Mouse (Mus musculus): ENCODE data around the gene Unc5b. TPM values are rescaled to one million over a fixed set of nuclear protein-coding genes. Genes with fewer than 3 reads are reported as not detected.
A peak's percentile ranks its signal among the peaks of the same experiment; 100 is the strongest.

The Unc5b gene
- polyA plus RNA-seq, 1 experiment from 2014 or later: 10.2 TPM

GRCm38 (mm10) chr10:60819179-60819578 lies 12.2 kb downstream of the Unc5b start:
- Histone ChIP-seq H3K4me1 (ENCODE audit: control insufficient read depth, insufficient read depth, low read length) (peaks cover 73% of the 10 kb centered on the region), H3K9ac (ENCODE audit: low read length) (no peak overlapping the region), H3K27me3 (ENCODE audit: control insufficient read depth, insufficient read depth, low read length) (no peaks in the 10 kb centered on the region), H3K27ac (replicated peaks; ENCODE audit: low read depth, low read length) (no peak overlapping the region), H3K9me3 (ENCODE audit: control insufficient read depth, low read length) (no peaks in the 10 kb centered on the region), H3K4me3 (ENCODE audit: low read depth, low read length) (no peak overlapping the region), H3K4me2 (ENCODE audit: low read depth, severe bottlenecking) (no peak overlapping the region), H3K36me3 (ENCODE audit: control insufficient read depth, insufficient read depth, low read length) (no peaks in the 10 kb centered on the region)
- ATAC-seq (ENCODE audit: insufficient number of reproducible peaks, low FRiP score, low TSS enrichment, low read depth) (no peak), DNase-seq (ENCODE audit: low spot score) (no peak)
- 62% methylated on average over 5 of the region's 5 CpGs for WGBS

DNA sequence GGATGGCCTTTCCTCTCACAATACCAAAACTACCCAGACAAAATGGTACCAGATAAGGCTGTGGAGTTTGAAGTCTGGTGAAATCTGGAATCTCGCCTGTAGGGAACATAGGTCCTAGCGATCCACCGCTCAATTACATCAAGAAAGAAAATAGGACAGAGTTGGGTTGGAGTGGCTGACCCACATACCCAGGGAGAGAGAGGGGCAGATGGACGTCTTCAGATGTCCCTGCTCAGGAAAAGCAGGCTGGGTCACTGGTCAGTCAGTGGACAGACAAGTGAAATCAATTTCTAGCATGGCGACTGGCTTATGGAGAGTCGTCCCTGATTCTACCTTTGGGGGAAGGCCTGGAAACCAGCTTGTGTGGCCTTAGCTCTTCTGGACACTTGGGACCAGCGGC lies 12.7 kb downstream of the Unc5b start:
- no peaks in the 10 kb centered on the region for H3K36me3 ChIP-seq (ENCODE audit: control insufficient read depth, insufficient read depth, low read length)
- DNase-seq (ENCODE audit: low spot score): no peak
- H3K4me1 ChIP-seq (ENCODE audit: control insufficient read depth, insufficient read depth, low read length): peaks cover 73% of the 10 kb centered on the region
- no peak overlapping the region for H3K9ac ChIP-seq (ENCODE audit: low read length)
- H3K4me2 ChIP-seq (ENCODE audit: low read depth, severe bottlenecking): no peak overlapping the region
- no peak overlapping the region for H3K4me3 ChIP-seq (ENCODE audit: low read depth, low read length)
- H3K27ac ChIP-seq (replicated peaks; ENCODE audit: low read depth, low read length): no peak overlapping the region
- H3K27me3 ChIP-seq (ENCODE audit: control insufficient read depth, insufficient read depth, low read length): no peaks in the 10 kb centered on the region
- ATAC-seq (ENCODE audit: insufficient number of reproducible peaks, low FRiP score, low TSS enrichment, low read depth): no peak
- no peaks in the 10 kb centered on the region for H3K9me3 ChIP-seq (ENCODE audit: control insufficient read depth, low read length)
- 87% methylated on average over 7 of the region's 7 CpGs for WGBS

GRCm38 (mm10) chr10:60817868-60818267 lies 13.5 kb downstream of the Unc5b start:
- no peak for DNase-seq (ENCODE audit: low spot score)
- Histone ChIP-seq H3K36me3 (ENCODE audit: control insufficient read depth, insufficient read depth, low read length) (no peaks in the 10 kb centered on the region), H3K4me2 (ENCODE audit: low read depth, severe bottlenecking) (no peak overlapping the region), H3K4me3 (ENCODE audit: low read depth, low read length) (no peak overlapping the region), H3K4me1 (ENCODE audit: control insufficient read depth, insufficient read depth, low read length) (peaks cover 73% of the 10 kb centered on the region), H3K27me3 (ENCODE audit: control insufficient read depth, insufficient read depth, low read length) (no peaks in the 10 kb centered on the region), H3K9ac (ENCODE audit: low read length) (no peak overlapping the region), H3K9me3 (ENCODE audit: control insufficient read depth, low read length) (no peaks in the 10 kb centered on the region), H3K27ac (replicated peaks; ENCODE audit: low read depth, low read length) (peak overlapping the region; percentile 52; the same call in 1 of the 2 replicates)
- ATAC-seq (ENCODE audit: insufficient number of reproducible peaks, low FRiP score, low TSS enrichment, low read depth): no peak
- WGBS: 81% methylated on average over 6 of the region's 6 CpGs

DNA sequence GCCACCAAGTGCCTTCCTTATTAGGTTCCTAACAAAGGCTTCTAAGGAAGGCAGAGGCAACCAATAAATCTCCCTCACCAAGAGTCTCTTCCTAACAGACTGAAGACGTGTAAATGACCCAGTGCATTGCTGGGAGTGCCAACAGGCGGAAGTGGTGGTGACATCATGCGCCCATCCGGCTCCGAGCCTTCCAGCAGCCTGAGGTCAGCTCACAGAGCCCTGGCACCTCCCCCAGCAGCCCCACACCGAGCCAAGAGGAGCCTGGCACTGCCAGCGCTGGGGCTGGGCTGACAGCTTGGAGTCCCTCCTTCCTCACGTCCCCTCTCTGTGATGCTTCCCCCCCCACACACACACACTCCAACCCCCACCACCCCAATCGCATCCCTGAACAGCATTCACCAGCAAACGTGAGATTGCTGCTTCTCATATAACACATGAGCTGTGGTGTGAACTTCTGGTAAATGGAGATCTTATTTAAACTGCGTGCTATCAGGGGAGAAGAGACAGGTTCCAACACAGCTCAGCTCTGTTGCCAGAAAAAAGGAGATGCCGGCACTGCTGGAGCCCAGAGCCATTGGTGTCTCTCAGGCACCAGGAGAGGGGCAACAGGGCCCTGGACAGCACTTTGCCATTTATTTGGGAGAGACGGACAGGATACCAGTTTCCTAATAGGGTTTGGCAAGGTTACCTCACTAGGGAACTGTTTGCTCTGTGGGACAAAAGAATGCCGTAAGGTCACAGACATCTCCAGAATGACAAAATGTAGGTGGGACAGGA lies 14.3 kb downstream of the Unc5b start:
- H3K27ac ChIP-seq (replicated peaks; ENCODE audit: low read depth, low read length): peak overlapping the region; percentile 48; the same call in 1 of the 2 replicates
- WGBS: 26% methylated on average over 14 of the region's 14 CpGs
- no peak overlapping the region for H3K4me3 ChIP-seq (ENCODE audit: low read depth, low read length)
- H3K27me3 ChIP-seq (ENCODE audit: control insufficient read depth, insufficient read depth, low read length): no peaks in the 10 kb centered on the region
- H3K9me3 ChIP-seq (ENCODE audit: control insufficient read depth, low read length): no peaks in the 10 kb centered on the region
- ATAC-seq (ENCODE audit: insufficient number of reproducible peaks, low FRiP score, low TSS enrichment, low read depth): no peak
- H3K4me2 ChIP-seq (ENCODE audit: low read depth, severe bottlenecking): no peak overlapping the region
- H3K36me3 ChIP-seq (ENCODE audit: control insufficient read depth, insufficient read depth, low read length): no peaks in the 10 kb centered on the region
- H3K4me1 ChIP-seq (ENCODE audit: control insufficient read depth, insufficient read depth, low read length): peaks cover 73% of the 10 kb centered on the region
- DNase-seq (ENCODE audit: low spot score): no peak
- H3K9ac ChIP-seq (ENCODE audit: low read length): 0 out of 2 replicates have a peak overlapping the region, but pooled peaks have one; percentile 28

- no peak overlapping the region for H3K4me3 ChIP-seq (ENCODE audit: low read depth, low read length)
- peaks cover 80% of the 10 kb centered on the region for H3K4me1 ChIP-seq (ENCODE audit: control insufficient read depth, insufficient read depth, low read length)
- no peaks in the 10 kb centered on the region for H3K9me3 ChIP-seq (ENCODE audit: control insufficient read depth, low read length)
- ATAC-seq (ENCODE audit: insufficient number of reproducible peaks, low FRiP score, low TSS enrichment, low read depth) (no peak), DNase-seq (ENCODE audit: low spot score) (no peak)
- no peak overlapping the region; the same call in 1 of the 2 replicates for H3K4me2 ChIP-seq (ENCODE audit: low read depth, severe bottlenecking)
- no peaks in the 10 kb centered on the region for H3K36me3 ChIP-seq (ENCODE audit: control insufficient read depth, insufficient read depth, low read length)
- H3K27me3 ChIP-seq (ENCODE audit: control insufficient read depth, insufficient read depth, low read length): no peaks in the 10 kb centered on the region
- 0% methylated on average over 1 of the region's 1 CpGs for WGBS
- no peak overlapping the region; the same call in 1 of the 2 replicates for H3K9ac ChIP-seq (ENCODE audit: low read length)
- peak overlapping the region; percentile 93 for H3K27ac ChIP-seq (replicated peaks; ENCODE audit: low read depth, low read length)
These were observed 15.5 kb downstream of the Unc5b start for GRCm38 (mm10) chr10:60815855-60816254.

DNA sequence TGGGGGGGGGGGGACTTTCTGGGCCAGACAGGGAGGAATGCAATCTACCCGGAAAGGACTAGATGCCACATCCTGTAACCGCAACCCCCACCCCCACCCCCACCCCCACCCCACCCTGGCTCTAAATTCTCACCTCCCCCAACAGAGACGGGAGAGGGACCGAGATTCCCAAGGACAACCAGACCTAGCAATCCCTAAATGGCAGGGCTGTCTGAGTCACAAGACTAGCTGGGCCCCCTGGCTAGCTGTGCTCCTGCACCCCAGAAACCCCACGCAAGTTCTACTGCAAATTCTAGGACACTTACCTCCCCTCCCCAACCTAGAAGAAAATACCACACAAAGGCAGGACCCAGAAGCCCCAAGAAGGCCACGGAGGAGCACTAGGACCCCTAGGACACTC lies 16.3 kb downstream of the Unc5b start:
- no peaks in the 10 kb centered on the region for H3K36me3 ChIP-seq (ENCODE audit: control insufficient read depth, insufficient read depth, low read length)
- no peaks in the 10 kb centered on the region for H3K9me3 ChIP-seq (ENCODE audit: control insufficient read depth, low read length)
- no peak for DNase-seq (ENCODE audit: low spot score)
- H3K4me2 ChIP-seq (ENCODE audit: low read depth, severe bottlenecking): peak overlapping the region; percentile 21
- no peaks in the 10 kb centered on the region for H3K27me3 ChIP-seq (ENCODE audit: control insufficient read depth, insufficient read depth, low read length)
- peak overlapping the region; percentile 93 for H3K27ac ChIP-seq (replicated peaks; ENCODE audit: low read depth, low read length)
- peak overlapping the region; percentile 27; the same call in 1 of the 2 replicates for H3K9ac ChIP-seq (ENCODE audit: low read length)
- H3K4me1 ChIP-seq (ENCODE audit: control insufficient read depth, insufficient read depth, low read length): peaks cover 80% of the 10 kb centered on the region
- no peak overlapping the region for H3K4me3 ChIP-seq (ENCODE audit: low read depth, low read length)
- 10% methylated on average over 6 of the region's 6 CpGs for WGBS
- no peak for ATAC-seq (ENCODE audit: insufficient number of reproducible peaks, low FRiP score, low TSS enrichment, low read depth)

DNA sequence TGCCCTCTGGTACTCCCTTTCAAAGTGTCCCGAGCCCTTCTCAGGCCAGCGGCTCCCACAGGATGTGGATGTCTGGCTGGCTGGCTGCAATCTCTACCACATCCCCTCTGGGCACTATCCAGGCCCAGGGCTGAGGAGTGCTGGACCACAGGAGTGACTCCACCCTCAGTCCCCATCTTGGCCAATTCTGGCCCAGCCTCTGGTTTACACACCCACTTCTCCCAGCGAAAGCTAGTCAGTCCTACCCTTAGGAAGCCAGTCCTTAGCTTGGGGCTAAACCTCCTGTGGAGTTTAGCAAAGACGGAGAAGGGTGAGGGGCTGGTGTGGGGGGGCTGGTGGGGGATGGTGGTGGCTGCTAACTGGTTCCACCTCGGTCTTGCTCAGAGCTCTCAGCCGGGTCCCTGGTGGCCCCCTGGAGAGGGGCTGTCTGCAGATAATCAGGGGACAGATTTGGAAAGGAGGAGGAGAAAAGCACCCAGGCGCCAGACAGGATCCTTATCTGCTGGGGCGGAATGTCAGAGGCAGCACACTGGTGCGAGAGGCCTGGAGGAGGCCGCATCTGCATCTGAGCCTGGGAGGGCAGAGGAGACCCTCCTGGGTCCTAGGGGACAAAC lies 16.8 kb downstream of the Unc5b start:
- Histone ChIP-seq H3K27ac (replicated peaks; ENCODE audit: low read depth, low read length) (peak overlapping the region; percentile 93), H3K4me3 (ENCODE audit: low read depth, low read length) (no peak overlapping the region), H3K36me3 (ENCODE audit: control insufficient read depth, insufficient read depth, low read length) (no peaks in the 10 kb centered on the region), H3K4me2 (ENCODE audit: low read depth, severe bottlenecking) (peak overlapping the region; percentile 21), H3K9ac (ENCODE audit: low read length) (peak overlapping the region; percentile 52), H3K27me3 (ENCODE audit: control insufficient read depth, insufficient read depth, low read length) (no peaks in the 10 kb centered on the region), H3K4me1 (ENCODE audit: control insufficient read depth, insufficient read depth, low read length) (peaks cover 82% of the 10 kb centered on the region), H3K9me3 (ENCODE audit: control insufficient read depth, low read length) (no peaks in the 10 kb centered on the region)
- WGBS: 2% methylated on average over 10 of the region's 10 CpGs
- DNase-seq (ENCODE audit: low spot score) (peak; percentile 71), ATAC-seq (ENCODE audit: insufficient number of reproducible peaks, low FRiP score, low TSS enrichment, low read depth) (peak; percentile 28)

DNA sequence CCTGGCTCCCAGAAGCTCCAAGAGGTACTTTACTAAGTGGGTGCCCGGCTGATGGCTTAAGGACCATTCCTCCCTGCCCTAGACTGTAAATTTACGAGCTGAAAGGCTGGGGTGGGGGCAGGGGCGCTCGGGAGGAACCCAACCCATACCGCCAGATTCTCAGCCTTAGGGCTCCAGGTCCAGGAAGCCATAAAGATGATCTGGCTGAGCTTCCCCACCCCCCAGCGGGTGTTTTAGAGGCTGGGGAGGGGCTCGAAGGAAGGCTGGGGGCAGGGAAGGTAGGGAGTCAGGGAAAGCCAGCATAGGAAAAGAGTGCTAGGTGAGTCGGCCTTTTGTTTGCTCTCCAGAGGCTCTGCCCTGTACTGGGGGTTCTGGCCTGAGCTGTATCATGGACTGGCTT lies 17.8 kb downstream of the Unc5b start:
- Histone ChIP-seq H3K4me1 (ENCODE audit: control insufficient read depth, insufficient read depth, low read length) (peaks cover 89% of the 10 kb centered on the region), H3K4me2 (ENCODE audit: low read depth, severe bottlenecking) (peak overlapping the region; percentile 21), H3K27me3 (ENCODE audit: control insufficient read depth, insufficient read depth, low read length) (no peaks in the 10 kb centered on the region), H3K27ac (replicated peaks; ENCODE audit: low read depth, low read length) (peak overlapping the region; percentile 93), H3K36me3 (ENCODE audit: control insufficient read depth, insufficient read depth, low read length) (no peaks in the 10 kb centered on the region), H3K9me3 (ENCODE audit: control insufficient read depth, low read length) (no peaks in the 10 kb centered on the region), H3K4me3 (ENCODE audit: low read depth, low read length) (peak overlapping the region; percentile 11; the same call in 1 of the 2 replicates), H3K9ac (ENCODE audit: low read length) (peak overlapping the region; percentile 52)
- ATAC-seq (ENCODE audit: insufficient number of reproducible peaks, low FRiP score, low TSS enrichment, low read depth) (peak; percentile 45), DNase-seq (ENCODE audit: low spot score) (peak; percentile 80)
- WGBS: 2% methylated on average over 8 of the region's 8 CpGs

All from limb, embryonic 11.5 days (tissue).